Mouse (Mus musculus): ENCODE data around the gene Vwce. TPM values are rescaled to one million over a fixed set of nuclear protein-coding genes. Genes with fewer than 3 reads are reported as not detected.

Gene Vwce
- polyA plus RNA-seq (2015; fragmentation: Illumina TruSeq; extraction: RNeasy Lipid Tissue Mini Kit (QIAGEN cat#74804); ENCODE audit: insufficient read depth, low replicate concordance) = 0.08 TPM

DNA sequence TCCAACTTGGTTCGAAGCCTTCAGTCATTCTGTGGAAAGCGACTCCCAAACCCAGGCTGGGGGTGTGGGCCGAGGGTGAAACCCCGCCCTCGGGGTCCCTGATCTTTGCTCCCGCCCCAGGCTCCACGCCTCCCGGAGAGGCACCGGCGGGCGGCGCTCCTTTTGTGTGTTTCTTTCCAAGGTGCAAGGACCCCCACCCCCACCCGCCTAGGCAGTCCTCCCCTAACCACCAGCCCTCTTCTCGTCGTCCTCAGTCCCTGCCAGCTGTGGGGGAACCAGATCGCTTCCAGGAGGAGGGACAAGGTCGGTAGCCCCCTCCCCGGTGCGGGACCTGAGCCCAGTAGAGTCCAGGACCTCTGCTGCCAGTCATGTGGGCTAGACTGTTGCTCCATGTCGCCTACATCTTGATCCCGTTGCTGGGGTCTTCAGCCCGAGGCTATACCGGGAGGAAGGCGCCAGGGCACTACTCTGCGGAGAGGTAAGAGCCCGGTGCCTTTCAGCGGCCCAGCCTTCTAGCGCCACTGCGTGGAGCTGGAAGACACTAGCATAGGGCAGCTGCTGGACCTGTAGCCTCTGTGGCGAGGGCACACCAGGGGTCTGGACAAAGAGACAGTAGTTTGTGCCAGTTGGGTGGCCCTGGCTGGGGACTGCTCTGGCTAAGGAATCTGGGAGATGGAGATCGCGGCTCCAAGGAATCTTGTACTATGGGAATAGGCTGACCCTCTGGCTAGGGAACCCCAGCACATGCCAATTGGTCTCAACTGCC is at the start of gene Vwce:
Gene Vwce, plus strand, starts transcription at position 108 of the 766 bp plus-strand sequence.

DNA sequence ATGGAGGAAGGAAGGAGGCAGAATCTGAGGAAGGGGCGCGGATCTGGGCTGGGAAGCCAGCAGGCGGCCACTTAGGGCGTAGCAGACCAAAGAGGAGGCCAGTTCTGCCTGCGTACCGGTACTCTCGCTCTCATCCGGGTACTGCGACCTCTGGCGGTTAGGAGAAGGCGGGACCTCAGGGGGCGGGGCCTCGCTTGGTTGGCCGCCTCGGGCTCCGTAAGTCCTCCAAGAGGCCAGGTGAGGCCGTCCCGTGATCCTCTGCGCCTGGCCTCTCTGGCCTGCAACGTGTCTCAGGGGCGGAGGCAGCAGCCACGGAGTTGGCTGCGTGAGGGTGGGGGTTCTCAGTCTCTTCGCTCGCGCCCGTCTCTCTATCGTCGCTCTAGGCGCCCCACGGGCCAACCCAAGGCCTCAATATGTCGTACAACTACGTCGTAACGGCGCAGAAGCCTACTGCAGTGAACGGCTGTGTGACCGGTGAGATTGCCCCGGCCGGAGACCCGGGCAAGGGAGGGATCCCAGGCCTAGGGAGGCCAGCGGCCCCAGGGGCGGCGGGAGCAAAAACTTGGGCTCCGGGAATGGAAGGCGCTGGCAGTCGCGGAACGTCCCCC is 28.6 kb upstream of the Vwce start, which contains the start of the genes Ddb1 and Tkfc:
Gene Ddb1, plus strand, starts transcription at position 35 of the 608 bp plus-strand sequence.
Gene Tkfc, minus strand, starts transcription at position 362 of the 608 bp plus-strand sequence.

DNA sequence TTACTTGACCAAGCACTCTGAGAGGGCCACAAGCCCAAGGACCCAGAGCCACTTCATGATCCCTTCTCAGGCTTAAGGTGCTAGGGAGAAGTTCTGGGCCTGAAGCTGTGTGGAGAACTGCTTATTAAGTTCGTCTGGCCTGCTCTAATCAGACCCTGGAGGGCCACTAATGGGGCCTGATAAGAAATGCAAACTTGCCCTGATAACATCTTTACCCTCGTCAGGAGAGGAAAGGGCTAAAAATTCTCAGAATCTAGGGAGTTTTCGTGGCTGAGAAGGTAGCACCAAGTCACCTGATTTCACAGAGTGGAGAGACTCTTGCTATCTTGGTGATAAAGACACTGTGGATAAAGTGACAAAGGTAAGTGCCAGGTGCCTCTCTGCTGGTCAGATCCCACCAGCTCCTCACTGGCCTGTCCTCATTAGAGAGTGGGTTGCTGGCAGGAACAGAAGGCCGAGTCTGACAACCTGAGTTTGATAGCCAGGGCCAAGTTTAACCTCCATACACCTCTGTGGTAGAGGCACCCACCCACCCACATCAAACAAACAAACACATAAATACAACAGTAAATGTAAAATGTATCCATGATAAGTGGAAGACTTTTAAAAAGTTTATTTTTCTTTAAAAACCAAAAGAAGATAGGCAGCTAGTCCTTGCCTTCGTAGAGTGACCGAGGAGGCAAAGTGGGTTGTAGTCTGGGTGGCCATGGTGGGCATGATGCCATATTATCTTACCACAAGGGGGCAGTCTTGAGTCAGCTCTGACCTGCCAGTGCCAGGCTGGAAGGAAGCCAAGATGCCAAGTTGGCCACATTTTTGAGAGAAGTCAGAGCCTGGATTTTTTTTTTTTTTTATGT is 44.1 kb downstream of the Vwce start, which contains the start of gene Pga5:
Gene Pga5, minus strand, starts transcription at position 157 of the 857 bp plus-strand sequence.

DNA sequence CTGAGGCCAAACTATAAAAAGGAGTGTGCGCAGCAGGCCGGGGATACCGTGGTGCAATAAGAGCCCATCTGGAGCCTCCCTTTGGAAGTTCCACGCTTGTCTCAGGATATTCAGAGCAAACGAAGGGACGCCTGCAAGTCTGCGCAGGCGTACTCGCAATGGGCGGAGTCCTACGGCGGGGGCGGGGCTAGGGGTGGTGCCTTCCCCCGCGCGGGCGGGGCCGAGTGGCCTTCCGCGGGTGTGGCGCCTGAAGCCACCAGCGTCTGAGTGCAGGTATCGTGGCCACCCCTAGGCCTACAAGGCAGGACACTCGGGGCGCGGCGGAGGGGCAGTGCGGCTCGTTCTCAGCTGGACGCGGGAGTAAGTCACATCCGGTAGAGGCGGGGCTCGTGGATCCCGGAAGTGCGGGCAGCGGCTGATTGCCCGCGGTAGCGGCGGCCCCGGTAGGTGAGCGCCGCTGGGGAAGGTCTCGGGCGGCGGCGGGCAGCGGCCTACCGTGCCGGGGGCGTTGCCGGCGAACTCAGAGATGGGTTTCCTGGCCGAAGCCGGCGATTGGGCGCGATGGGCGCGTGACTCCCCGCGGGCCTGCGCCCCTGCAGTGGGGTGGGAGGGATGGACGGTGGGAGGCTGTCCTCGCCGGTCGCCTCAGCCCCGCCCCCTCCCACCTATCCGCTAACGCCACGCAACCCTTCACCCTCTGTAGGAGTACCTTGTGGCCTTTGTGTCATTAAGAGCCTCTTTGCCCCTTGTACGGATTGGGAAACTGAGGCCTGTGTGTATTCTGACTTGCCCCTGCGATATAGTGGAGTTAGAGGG is 54.7 kb downstream of the Vwce start, which contains the start of gene Vps37c:
Gene Vps37c, plus strand, starts transcription at position 199 of the 816 bp plus-strand sequence.

Other genes with a start within 250 kb of the Vwce start
- 0.21 TPM for gene Syt7, start 245.1 kb upstream of the Vwce start, polyA plus RNA-seq (2015; fragmentation: Illumina TruSeq; extraction: RNeasy Lipid Tissue Mini Kit (QIAGEN cat#74804); ENCODE audit: insufficient read depth, low replicate concordance)
- not detected for gene Lrrc10b, start 176.7 kb upstream of the Vwce start, polyA plus RNA-seq (2015; fragmentation: Illumina TruSeq; extraction: RNeasy Lipid Tissue Mini Kit (QIAGEN cat#74804); ENCODE audit: insufficient read depth, low replicate concordance)
- 0.58 TPM for gene Ppp1r32, start 151.3 kb upstream of the Vwce start, polyA plus RNA-seq (2015; fragmentation: Illumina TruSeq; extraction: RNeasy Lipid Tissue Mini Kit (QIAGEN cat#74804); ENCODE audit: insufficient read depth, low replicate concordance)
- 176 TPM for gene Cpsf7, start 108.9 kb upstream of the Vwce start, polyA plus RNA-seq (2015; fragmentation: Illumina TruSeq; extraction: RNeasy Lipid Tissue Mini Kit (QIAGEN cat#74804); ENCODE audit: insufficient read depth, low replicate concordance)
- 102 TPM for gene Sdhaf2, start 108.1 kb upstream of the Vwce start, polyA plus RNA-seq (2015; fragmentation: Illumina TruSeq; extraction: RNeasy Lipid Tissue Mini Kit (QIAGEN cat#74804); ENCODE audit: insufficient read depth, low replicate concordance)
- gene Tmem216, start 78.0 kb upstream of the Vwce start, polyA plus RNA-seq (2015; fragmentation: Illumina TruSeq; extraction: RNeasy Lipid Tissue Mini Kit (QIAGEN cat#74804); ENCODE audit: insufficient read depth, low replicate concordance) = 11.1 TPM
- 181 TPM for gene Cyb561a3, start 57.0 kb upstream of the Vwce start, polyA plus RNA-seq (2015; fragmentation: Illumina TruSeq; extraction: RNeasy Lipid Tissue Mini Kit (QIAGEN cat#74804); ENCODE audit: insufficient read depth, low replicate concordance)
- 17.3 TPM for gene Tmem138, start 56.9 kb upstream of the Vwce start, polyA plus RNA-seq (2015; fragmentation: Illumina TruSeq; extraction: RNeasy Lipid Tissue Mini Kit (QIAGEN cat#74804); ENCODE audit: insufficient read depth, low replicate concordance)
- gene Ddb1, start 28.9 kb upstream of the Vwce start, polyA plus RNA-seq (2015; fragmentation: Illumina TruSeq; extraction: RNeasy Lipid Tissue Mini Kit (QIAGEN cat#74804); ENCODE audit: insufficient read depth, low replicate concordance) = 165 TPM
- gene Tkfc, start 28.6 kb upstream of the Vwce start, polyA plus RNA-seq (2015; fragmentation: Illumina TruSeq; extraction: RNeasy Lipid Tissue Mini Kit (QIAGEN cat#74804); ENCODE audit: insufficient read depth, low replicate concordance) = 3.9 TPM
- not detected for gene Pga5, start 43.9 kb downstream of the Vwce start, polyA plus RNA-seq (2015; fragmentation: Illumina TruSeq; extraction: RNeasy Lipid Tissue Mini Kit (QIAGEN cat#74804); ENCODE audit: insufficient read depth, low replicate concordance)
- 11.2 TPM for gene Vps37c, start 54.5 kb downstream of the Vwce start, polyA plus RNA-seq (2015; fragmentation: Illumina TruSeq; extraction: RNeasy Lipid Tissue Mini Kit (QIAGEN cat#74804); ENCODE audit: insufficient read depth, low replicate concordance)
- gene Cd5, start 104.8 kb downstream of the Vwce start, polyA plus RNA-seq (2015; fragmentation: Illumina TruSeq; extraction: RNeasy Lipid Tissue Mini Kit (QIAGEN cat#74804); ENCODE audit: insufficient read depth, low replicate concordance) = 33.1 TPM
- 24.1 TPM for gene Cd6, start 195.8 kb downstream of the Vwce start, polyA plus RNA-seq (2015; fragmentation: Illumina TruSeq; extraction: RNeasy Lipid Tissue Mini Kit (QIAGEN cat#74804); ENCODE audit: insufficient read depth, low replicate concordance)
- 22.5 TPM for gene Slc15a3, start 205.5 kb downstream of the Vwce start, polyA plus RNA-seq (2015; fragmentation: Illumina TruSeq; extraction: RNeasy Lipid Tissue Mini Kit (QIAGEN cat#74804); ENCODE audit: insufficient read depth, low replicate concordance)
- 0.36 TPM for gene Tmem132a, start 235.7 kb downstream of the Vwce start, polyA plus RNA-seq (2015; fragmentation: Illumina TruSeq; extraction: RNeasy Lipid Tissue Mini Kit (QIAGEN cat#74804); ENCODE audit: insufficient read depth, low replicate concordance)
- gene Tmem109, start 247.8 kb downstream of the Vwce start, polyA plus RNA-seq (2015; fragmentation: Illumina TruSeq; extraction: RNeasy Lipid Tissue Mini Kit (QIAGEN cat#74804); ENCODE audit: insufficient read depth, low replicate concordance) = 16.3 TPM